Mouse (Mus musculus) limb, embryonic 11.5 days (tissue): ENCODE results near the gene Lrp8. TPM values are rescaled to one million over a fixed set of nuclear protein-coding genes. Genes with fewer than 3 reads are reported as not detected.
A peak's percentile ranks its signal among the peaks of the same experiment; 100 is the strongest.

Experiments
- ATAC-seq: fragments of 200-750 bp; cut with Nextera tagmentation; 2 replicates; pipeline ENCODE4 v1.8.0; 2017; ENCODE audit warnings: low read depth; ENCODE audit not compliant: insufficient number of reproducible peaks, low FRiP score, low TSS enrichment
- DNase-seq: peaks from one replicate; pipeline ENCODE4 v3.0.0-alpha.2; 2015; ENCODE audit warnings: low spot score
- H3K27ac ChIP-seq: fragments of 300-500 bp; sonication (generic); replicated peaks from 2 replicates; pipeline ENCODE4 v1.5.1; 2014; ENCODE audit warnings: low read depth, mild to moderate bottlenecking, low read length
- H3K27me3 ChIP-seq: fragments of 300-500 bp; sonication (generic); 2 replicates; pipeline ENCODE4 v1.6.1; 2014; ENCODE audit warnings: mild to moderate bottlenecking, low read length, mixed read lengths; ENCODE audit not compliant: control insufficient read depth, insufficient read depth
- H3K36me3 ChIP-seq: fragments of 300-500 bp; sonication (generic); 2 replicates; pipeline ENCODE4 v1.6.1; 2014; ENCODE audit warnings: mild to moderate bottlenecking, low read length, moderate library complexity, mixed read lengths; ENCODE audit not compliant: control insufficient read depth, insufficient read depth
- H3K4me1 ChIP-seq: fragments of 300-500 bp; sonication (generic); 2 replicates; pipeline ENCODE4 v1.6.1; 2014; ENCODE audit warnings: low read length, mixed read lengths; ENCODE audit not compliant: control insufficient read depth, insufficient read depth
- H3K4me2 ChIP-seq: fragments of 300-500 bp; sonication (generic); 2 replicates; pipeline ENCODE4 v1.6.1; 2014; ENCODE audit warnings: low read depth, mild to moderate bottlenecking, moderate library complexity; ENCODE audit not compliant: severe bottlenecking
- H3K4me3 ChIP-seq: fragments of 300-500 bp; sonication (generic); 2 replicates; pipeline ENCODE4 v1.5.1; 2014; ENCODE audit warnings: low read depth, low read length
- H3K9ac ChIP-seq: fragments of 300-500 bp; sonication (generic); 2 replicates; pipeline ENCODE4 v1.6.1; 2014; ENCODE audit warnings: mild to moderate bottlenecking, low read length
- H3K9me3 ChIP-seq: fragments of 300-500 bp; sonication (generic); 2 replicates; pipeline ENCODE4 v1.6.1; 2016; ENCODE audit warnings: low read length; ENCODE audit not compliant: control insufficient read depth
- WGBS: fragments of 180-500 bp; shearing (Covaris S2); extraction: QIAGEN DNeasy Blood & Tissue Kit; methylation state at CpG from one replicate; pipeline ENCODE4 v1.1.7; 2014; 5-methylcytosine and 5-hydroxymethylcytosine counted together
- polyA plus RNA-seq: library from polyadenylated mRNA; unstranded; fragments of >200 nt; fragmentation: Nextera tagmentation; extraction: Ambion mirVana; gene quantifications from 2 replicates; pipeline ENCODE4 v1.2.1, GENCODE M21; 2014

The Lrp8 gene
- polyA plus RNA-seq, 1 experiment from 2014 or later, result 5.0 TPM

- WGBS, result 4% methylated on average over 10 of the region's 10 CpGs
- DNase-seq (peak; percentile 92), ATAC-seq (no peak)
- Histone ChIP-seq H3K9ac (no peak overlapping the region), H3K4me2 (no peak overlapping the region), H3K4me3 (no peak overlapping the region), H3K27me3 (peaks cover 15% of the 10 kb centered on the region; the same call in 1 of the 2 replicates), H3K36me3 (no peaks in the 10 kb centered on the region), H3K27ac (no peak overlapping the region), H3K4me1 (no peaks in the 10 kb centered on the region), H3K9me3 (no peaks in the 10 kb centered on the region)
Measured at GRCm38 (mm10) chr4:107844971-107845370, 42.9 kb downstream of the Lrp8 start.

- Histone ChIP-seq H3K4me1 (no peaks in the 10 kb centered on the region), H3K36me3 (no peaks in the 10 kb centered on the region), H3K4me2 (no peak overlapping the region), H3K9me3 (no peaks in the 10 kb centered on the region), H3K27ac (no peak overlapping the region), H3K9ac (no peak overlapping the region), H3K27me3 (peaks cover 15% of the 10 kb centered on the region; the same call in 1 of the 2 replicates), H3K4me3 (no peak overlapping the region)
- 76% methylated on average over 7 of the region's 7 CpGs for WGBS
- ATAC-seq, result no peak
- no peak for DNase-seq
Measured at GRCm38 (mm10) chr4:107846795-107847194, 44.7 kb downstream of the Lrp8 start.

GRCm38 (mm10) chr4:107848546-107848945 lies 46.5 kb downstream of the Lrp8 start:
- DNase-seq (no peak), ATAC-seq (no peak)
- no peaks in the 10 kb centered on the region for H3K9me3 ChIP-seq
- 89% methylated on average over 5 of the region's 5 CpGs for WGBS
- no peaks in the 10 kb centered on the region for H3K36me3 ChIP-seq
- H3K27me3 ChIP-seq, result peaks cover 15% of the 10 kb centered on the region; the same call in 1 of the 2 replicates
- no peak overlapping the region for H3K27ac ChIP-seq
- H3K4me1 ChIP-seq, result no peaks in the 10 kb centered on the region
- no peak overlapping the region for H3K4me3 ChIP-seq
- H3K4me2 ChIP-seq, result no peak overlapping the region
- H3K9ac ChIP-seq, result no peak overlapping the region

GRCm38 (mm10) chr4:107849621-107850020 lies 47.6 kb downstream of the Lrp8 start:
- Histone ChIP-seq H3K4me1 (no peaks in the 10 kb centered on the region), H3K27ac (no peak overlapping the region), H3K36me3 (no peaks in the 10 kb centered on the region), H3K27me3 (peaks cover 15% of the 10 kb centered on the region; the same call in 1 of the 2 replicates), H3K4me3 (no peak overlapping the region), H3K9me3 (no peaks in the 10 kb centered on the region), H3K9ac (no peak overlapping the region), H3K4me2 (no peak overlapping the region)
- DNase-seq (no peak), ATAC-seq (no peak)
- 72% methylated on average over 9 of the region's 9 CpGs for WGBS

GRCm38 (mm10) chr4:107850091-107850490 lies 48.0 kb downstream of the Lrp8 start:
- Histone ChIP-seq H3K36me3 (no peaks in the 10 kb centered on the region), H3K27me3 (peaks cover 15% of the 10 kb centered on the region; the same call in 1 of the 2 replicates), H3K4me3 (no peak overlapping the region), H3K9ac (no peak overlapping the region), H3K4me1 (no peaks in the 10 kb centered on the region), H3K9me3 (no peaks in the 10 kb centered on the region), H3K4me2 (no peak overlapping the region), H3K27ac (no peak overlapping the region)
- ATAC-seq, result no peak
- WGBS, result 92% methylated on average over 8 of the region's 8 CpGs
- DNase-seq, result no peak

GRCm38 (mm10) chr4:107853333-107853732 lies 51.3 kb downstream of the Lrp8 start:
- ATAC-seq (no peak), DNase-seq (no peak)
- Histone ChIP-seq H3K9me3 (no peaks in the 10 kb centered on the region), H3K4me1 (no peaks in the 10 kb centered on the region), H3K36me3 (no peaks in the 10 kb centered on the region; the same call in 1 of the 2 replicates), H3K27me3 (no peaks in the 10 kb centered on the region), H3K27ac (no peak overlapping the region), H3K4me2 (no peak overlapping the region), H3K4me3 (no peak overlapping the region), H3K9ac (no peak overlapping the region)
- WGBS, result 93% methylated on average over 8 of the region's 8 CpGs

GRCm38 (mm10) chr4:107853836-107854235 lies 51.8 kb downstream of the Lrp8 start:
- ATAC-seq, result no peak
- Histone ChIP-seq H3K4me2 (no peak overlapping the region), H3K27ac (no peak overlapping the region), H3K4me1 (no peaks in the 10 kb centered on the region), H3K9ac (no peak overlapping the region), H3K9me3 (no peaks in the 10 kb centered on the region), H3K4me3 (no peak overlapping the region), H3K27me3 (no peaks in the 10 kb centered on the region), H3K36me3 (no peaks in the 10 kb centered on the region; the same call in 1 of the 2 replicates)
- no peak for DNase-seq
- WGBS, result 89% methylated on average over 7 of the region's 7 CpGs

GRCm38 (mm10) chr4:107856958-107857686 lies 55.1 kb downstream of the Lrp8 start:
- 80% methylated on average over 11 of the region's 11 CpGs for WGBS
- H3K27me3 ChIP-seq, result no peaks in the 10 kb centered on the region
- no peak overlapping the region for H3K4me2 ChIP-seq
- H3K4me1 ChIP-seq, result no peaks in the 10 kb centered on the region
- ATAC-seq (no peak), DNase-seq (no peak)
- no peak overlapping the region for H3K4me3 ChIP-seq
- H3K9ac ChIP-seq, result no peak overlapping the region
- H3K36me3 ChIP-seq, result no peaks in the 10 kb centered on the region; the same call in 1 of the 2 replicates
- no peak overlapping the region for H3K27ac ChIP-seq
- no peaks in the 10 kb centered on the region for H3K9me3 ChIP-seq
